Mouse (Mus musculus) midbrain, postnatal 0 days (tissue): ENCODE measurements around the gene D11Wsu47e. TPM values are rescaled to one million over a fixed set of nuclear protein-coding genes. Genes with fewer than 3 reads are reported as not detected.

Experiments
- ATAC-seq: fragments of 200-750 bp; cut with Nextera tagmentation; 2 replicates; pipeline ENCODE4 v1.8.0; 2017; ENCODE audit warnings: moderate number of reproducible peaks, mild to moderate bottlenecking, moderate TSS enrichment, moderate library complexity; ENCODE audit not compliant: low FRiP score
- DNase-seq: peaks from one replicate; pipeline ENCODE4 v3.0.0-alpha.2; 2015; ENCODE audit warnings: low spot score
- H3K27ac ChIP-seq: fragments of 300-500 bp; sonication (generic); 2 replicates; pipeline ENCODE4 v1.5.1; 2014; ENCODE audit warnings: low read depth, mild to moderate bottlenecking, low read length, mixed read lengths
- H3K27me3 ChIP-seq: fragments of 300-500 bp; sonication (generic); 2 replicates; pipeline ENCODE4 v1.6.1; 2014; ENCODE audit warnings: low read length, control low read depth, mixed read lengths; ENCODE audit not compliant: insufficient read depth
- H3K36me3 ChIP-seq: fragments of 300-500 bp; sonication (generic); 2 replicates; pipeline ENCODE4 v1.6.1; 2014; ENCODE audit warnings: low read length, control low read depth, mixed read lengths; ENCODE audit not compliant: insufficient read depth
- H3K4me1 ChIP-seq: fragments of 300-500 bp; sonication (generic); 2 replicates; pipeline ENCODE4 v1.6.1; 2014; ENCODE audit warnings: mild to moderate bottlenecking, control low read depth, antibody characterized with exemption, low read length, mixed read lengths; ENCODE audit not compliant: insufficient read depth
- H3K4me2 ChIP-seq: fragments of 300-500 bp; sonication (generic); 2 replicates; pipeline ENCODE4 v1.6.1; 2014; ENCODE audit warnings: low read depth, mild to moderate bottlenecking, low read length, mixed read lengths; ENCODE audit not compliant: poor library complexity, severe bottlenecking
- H3K4me3 ChIP-seq: fragments of 300-500 bp; sonication (generic); 2 replicates; pipeline ENCODE4 v1.5.1; 2014; ENCODE audit warnings: low read depth, mild to moderate bottlenecking, low read length, moderate library complexity
- H3K9ac ChIP-seq: fragments of 300-500 bp; sonication (generic); replicated peaks from 2 replicates; pipeline ENCODE4 v1.6.1; 2014; ENCODE audit warnings: mild to moderate bottlenecking, low read length, moderate library complexity, mixed read lengths; ENCODE audit not compliant: poor library complexity, severe bottlenecking
- H3K9me3 ChIP-seq: fragments of 300-500 bp; sonication (generic); 2 replicates; pipeline ENCODE4 v1.6.1; 2016; ENCODE audit warnings: low read length, control low read depth
- CTCF ChIP-seq: IDR thresholded peaks from 2 replicates; pipeline ENCODE4 v1.5.1; 2016; ENCODE audit warnings: antibody characterized with exemption, mild to moderate bottlenecking
- WGBS: fragments of 180-500 bp; shearing (Covaris S2); extraction: QIAGEN DNeasy Blood & Tissue Kit; methylation state at CpG from one replicate; pipeline ENCODE4 v1.1.7; 2014; 5-methylcytosine and 5-hydroxymethylcytosine counted together
- polyA plus RNA-seq: library from polyadenylated mRNA; unstranded; fragments of >200 nt; fragmentation: Nextera tagmentation; extraction: Ambion mirVana; gene quantifications from 2 replicates; pipeline ENCODE4 v1.2.1, GENCODE M21; 2015
- total RNA-seq: library from RNA; depleted of rRNA; stranded (reverse); fragments of >200 nt; gene quantifications from 2 replicates; pipeline ENCODE4 v1.2.3, GENCODE M21; 2014

Gene D11Wsu47e
- total and polyA plus RNA-seq, 2 experiments from 2014 or later, result 19.5 to 27.9 TPM

DNA sequence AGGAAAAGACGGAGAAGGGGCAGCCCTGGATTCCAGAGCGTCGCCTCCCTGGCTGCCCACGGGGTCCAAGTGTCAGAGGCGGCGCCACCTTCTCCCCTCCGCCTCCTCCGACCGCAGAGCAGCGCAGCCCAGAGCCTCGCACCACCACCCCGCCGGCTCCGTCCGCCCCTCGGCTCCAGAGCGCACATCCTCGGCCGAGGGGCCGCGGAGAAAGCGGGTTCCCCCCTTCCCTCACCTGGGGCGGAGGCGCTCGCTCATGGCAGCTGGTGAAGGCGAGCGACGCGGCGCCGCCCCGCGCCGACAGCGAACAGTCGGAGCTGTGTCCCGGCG, 620 bp upstream of the D11Wsu47e start:
- H3K36me3 ChIP-seq, result peaks cover 10% of the 10 kb centered on the region
- no peaks in the 10 kb centered on the region for H3K27me3 ChIP-seq
- DNase-seq, result no peak
- peak overlapping the region; percentile 92 for H3K27ac ChIP-seq
- TF ChIP-seq CTCF, result no peak
- peaks cover 12% of the 10 kb centered on the region for H3K4me1 ChIP-seq
- ATAC-seq, result peak; percentile 56; the same call in 1 of the 2 replicates
- under 1% methylated on average over 31 of the region's 38 CpGs for WGBS
- peak overlapping the region; percentile 92 for H3K9ac ChIP-seq
- peak overlapping the region; percentile 97 for H3K4me2 ChIP-seq
- H3K9me3 ChIP-seq, result no peaks in the 10 kb centered on the region
- peak overlapping the region; percentile 94 for H3K4me3 ChIP-seq

DNA sequence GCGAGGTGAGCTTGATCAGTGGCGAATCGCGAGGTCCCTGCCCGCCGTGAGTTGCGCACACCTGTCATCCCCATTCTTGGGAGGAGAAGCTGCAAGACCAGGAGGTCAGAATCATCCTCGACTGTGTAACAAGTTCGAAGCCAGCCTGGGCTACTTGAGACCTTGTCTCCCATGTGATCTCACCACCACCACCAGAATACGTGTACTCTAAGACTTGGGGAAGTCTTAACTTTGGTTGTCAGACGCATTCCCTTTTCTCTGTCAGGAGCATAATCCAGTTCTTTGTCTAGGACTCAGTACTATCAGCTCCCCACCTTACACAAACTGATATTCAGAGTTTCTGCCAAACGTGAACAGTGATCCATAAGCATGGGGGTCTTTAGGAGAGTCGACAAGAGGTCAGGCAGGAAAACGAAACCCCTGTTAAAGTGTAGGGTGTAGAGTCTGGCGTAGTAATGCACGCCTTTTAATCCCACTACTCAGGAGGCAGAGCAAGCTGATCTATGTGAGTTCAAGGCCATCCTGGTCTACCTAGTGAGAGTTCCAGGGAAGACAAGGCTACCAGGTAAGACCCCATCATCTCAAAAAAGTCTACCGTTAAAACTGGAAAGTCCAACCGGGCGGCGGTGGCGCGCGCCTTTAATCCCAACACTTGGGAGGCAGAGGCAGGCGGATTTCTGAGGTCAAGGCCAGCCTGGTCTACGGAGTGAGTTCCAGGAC, 655 bp downstream of the D11Wsu47e start:
- Histone ChIP-seq H3K4me3 (peak overlapping the region; percentile 94), H3K36me3 (peaks cover 22% of the 10 kb centered on the region), H3K27me3 (no peaks in the 10 kb centered on the region), H3K27ac (peak overlapping the region; percentile 92), H3K9me3 (no peaks in the 10 kb centered on the region), H3K4me2 (peak overlapping the region; percentile 97), H3K9ac (peak overlapping the region; percentile 92), H3K4me1 (peaks cover 12% of the 10 kb centered on the region)
- ATAC-seq (no peak), DNase-seq (no peak)
- TF ChIP-seq CTCF, result no peak
- 43% methylated on average over 25 of the region's 25 CpGs for WGBS

DNA sequence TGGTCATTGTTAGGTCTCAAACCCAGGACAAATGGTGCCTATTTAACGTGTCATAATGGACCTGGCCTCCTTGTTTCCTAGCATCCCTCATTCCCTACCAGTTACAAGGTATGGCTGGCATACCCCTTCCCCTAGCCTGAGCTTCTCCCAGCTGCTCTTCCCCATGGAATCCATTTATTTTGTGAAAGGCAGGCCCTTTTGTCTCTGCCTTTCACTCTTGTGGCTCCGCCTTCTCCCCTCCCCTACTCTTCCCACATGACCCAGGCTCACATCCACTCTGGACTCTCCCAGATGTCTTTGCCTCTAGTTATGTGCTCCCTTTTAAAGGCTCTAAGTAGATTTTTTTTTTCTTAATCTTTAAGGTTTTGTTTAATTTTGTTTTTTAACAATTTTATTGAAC, 2.8 kb downstream of the D11Wsu47e start:
- Histone ChIP-seq H3K9me3 (no peaks in the 10 kb centered on the region), H3K27me3 (no peaks in the 10 kb centered on the region), H3K4me2 (no peak overlapping the region), H3K9ac (no peak overlapping the region), H3K4me1 (peaks cover 12% of the 10 kb centered on the region), H3K36me3 (peaks cover 24% of the 10 kb centered on the region), H3K27ac (no peak overlapping the region), H3K4me3 (no peak overlapping the region)
- TF ChIP-seq CTCF, result no peak
- DNase-seq (no peak), ATAC-seq (no peak)
- 58% methylated on average over 2 of the region's 2 CpGs for WGBS

DNA sequence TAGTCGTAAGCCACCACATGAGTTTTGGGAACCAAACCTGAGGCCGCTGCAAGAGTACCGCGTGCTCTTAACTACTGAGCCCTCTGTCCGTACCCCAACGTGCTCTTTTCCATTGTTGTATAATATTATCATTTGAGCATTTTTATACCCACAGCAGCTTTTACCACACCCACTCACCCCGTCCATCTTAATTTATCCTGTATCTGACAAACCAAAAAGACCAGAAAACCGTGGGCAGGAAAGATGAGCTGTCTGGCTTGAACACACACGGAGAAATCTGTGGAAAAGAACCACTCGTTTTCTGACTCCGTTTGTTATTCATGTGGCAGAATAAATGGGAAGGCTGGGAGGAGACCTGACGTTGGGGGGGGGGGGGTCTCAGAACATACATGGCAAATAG, 6.3 kb downstream of the D11Wsu47e start:
- Histone ChIP-seq H3K36me3 (peaks cover 51% of the 10 kb centered on the region), H3K9me3 (no peaks in the 10 kb centered on the region), H3K9ac (no peak overlapping the region), H3K4me1 (no peaks in the 10 kb centered on the region), H3K27me3 (no peaks in the 10 kb centered on the region), H3K4me3 (no peak overlapping the region), H3K4me2 (no peak overlapping the region), H3K27ac (no peak overlapping the region)
- 90% methylated on average over 12 of the region's 12 CpGs for WGBS
- DNase-seq (no peak), ATAC-seq (no peak)
- TF ChIP-seq CTCF, result no peak

DNA sequence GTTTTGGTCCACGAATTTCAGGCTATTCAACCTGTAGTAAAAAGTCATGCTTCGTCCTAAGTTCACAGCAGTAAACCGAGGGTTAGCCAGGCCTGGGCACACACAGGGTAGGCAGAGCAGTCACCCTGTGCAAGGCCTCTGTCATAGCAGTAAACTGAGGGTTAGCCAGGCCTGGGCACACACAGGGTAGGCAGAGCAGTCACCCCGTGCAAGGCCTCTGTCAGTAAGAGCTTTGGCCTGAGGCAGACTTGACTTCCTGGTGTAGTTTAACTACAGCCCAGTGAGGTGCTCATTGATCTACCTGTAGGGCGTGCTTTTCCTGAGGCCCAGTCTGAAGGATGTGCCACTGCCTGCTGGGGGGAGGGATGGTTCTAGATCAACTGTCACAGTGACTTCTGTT, 7.1 kb downstream of the D11Wsu47e start:
- Histone ChIP-seq H3K27ac (no peak overlapping the region), H3K36me3 (peaks cover 53% of the 10 kb centered on the region), H3K4me3 (no peak overlapping the region), H3K9ac (no peak overlapping the region), H3K4me1 (no peaks in the 10 kb centered on the region), H3K27me3 (no peaks in the 10 kb centered on the region), H3K4me2 (no peak overlapping the region), H3K9me3 (no peaks in the 10 kb centered on the region)
- ATAC-seq (no peak), DNase-seq (no peak)
- TF ChIP-seq CTCF, result no peak
- 96% methylated on average over 5 of the region's 5 CpGs for WGBS

DNA sequence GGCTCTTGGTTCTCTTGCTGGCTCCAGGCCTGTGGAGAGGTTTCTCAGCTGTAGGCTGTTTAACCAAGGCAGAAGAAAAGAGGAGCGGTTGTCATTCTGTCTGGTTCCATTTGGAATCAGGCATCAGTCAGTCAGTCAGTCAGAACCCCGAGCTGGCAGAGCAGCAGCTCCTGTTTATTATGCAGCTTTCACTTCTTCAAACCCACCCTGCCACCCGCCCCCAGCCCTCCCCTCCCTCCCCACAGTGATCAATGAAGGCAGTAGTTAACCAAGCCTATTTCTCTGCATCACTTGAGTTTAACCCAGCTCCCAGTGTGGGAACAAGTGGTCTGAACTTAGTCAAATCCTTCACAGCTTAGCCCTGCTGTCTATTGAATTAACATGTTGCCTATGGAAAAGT, 7.6 kb downstream of the D11Wsu47e start:
- TF ChIP-seq CTCF, result no peak
- ATAC-seq (no peak), DNase-seq (no peak)
- no peaks in the 10 kb centered on the region for H3K9me3 ChIP-seq
- no peak overlapping the region for H3K27ac ChIP-seq
- WGBS, result 69% methylated on average over 3 of the region's 3 CpGs
- no peaks in the 10 kb centered on the region for H3K27me3 ChIP-seq
- no peaks in the 10 kb centered on the region for H3K4me1 ChIP-seq
- H3K4me2 ChIP-seq, result no peak overlapping the region
- H3K9ac ChIP-seq, result no peak overlapping the region
- H3K4me3 ChIP-seq, result no peak overlapping the region
- H3K36me3 ChIP-seq, result peaks cover 53% of the 10 kb centered on the region
